Mouse (Mus musculus) midbrain, embryonic 12.5 days (tissue): ENCODE measurements around the gene Syne3. TPM values are rescaled to one million over a fixed set of nuclear protein-coding genes. Genes with fewer than 3 reads are reported as not detected.

Source experiments
- ATAC-seq: fragments of 200-750 bp; cut with Nextera tagmentation; 2 replicates; pipeline ENCODE4 v1.8.0; 2017; ENCODE audit warnings: low read depth, moderate TSS enrichment, moderate library complexity; ENCODE audit not compliant: low FRiP score
- H3K27ac ChIP-seq: fragments of 300-500 bp; sonication (generic); replicated peaks from 2 replicates; pipeline ENCODE4 v1.5.1; 2016; ENCODE audit warnings: mild to moderate bottlenecking
- H3K27me3 ChIP-seq: fragments of 300-500 bp; sonication (generic); 2 replicates; pipeline ENCODE4 v1.6.1; 2016; ENCODE audit warnings: mild to moderate bottlenecking
- H3K36me3 ChIP-seq: fragments of 300-500 bp; sonication (generic); 2 replicates; pipeline ENCODE4 v1.6.1; 2016
- H3K4me1 ChIP-seq: fragments of 300-500 bp; sonication (generic); 2 replicates; pipeline ENCODE4 v1.6.1; 2016
- H3K4me2 ChIP-seq: fragments of 300-500 bp; sonication (generic); replicated peaks from 2 replicates; pipeline ENCODE4 v1.6.1; 2016; ENCODE audit warnings: mild to moderate bottlenecking, moderate library complexity
- H3K4me3 ChIP-seq: fragments of 300-500 bp; sonication (generic); 2 replicates; pipeline ENCODE4 v1.5.1; 2016; ENCODE audit warnings: mild to moderate bottlenecking
- H3K9ac ChIP-seq: fragments of 300-500 bp; sonication (generic); replicated peaks from 2 replicates; pipeline ENCODE4 v1.6.1; 2016; ENCODE audit warnings: mild to moderate bottlenecking, moderate library complexity
- H3K9me3 ChIP-seq: fragments of 300-500 bp; sonication (generic); 2 replicates; pipeline ENCODE4 v1.6.1; 2016; ENCODE audit warnings: mild to moderate bottlenecking
- WGBS: fragments of 180-500 bp; shearing (Covaris S2); methylation state at CpG from one replicate; pipeline ENCODE4 v1.1.7; 2016; 5-methylcytosine and 5-hydroxymethylcytosine counted together
- polyA plus RNA-seq: library from polyadenylated mRNA; unstranded; fragments of >200 nt; fragmentation: Nextera tagmentation; extraction: Ambion mirVana; gene quantifications from 2 replicates; pipeline ENCODE4 v1.2.1, GENCODE M21; 2016

The Syne3 gene
- polyA plus RNA-seq, 1 experiment from 2014 or later: 0.18 TPM

DNA sequence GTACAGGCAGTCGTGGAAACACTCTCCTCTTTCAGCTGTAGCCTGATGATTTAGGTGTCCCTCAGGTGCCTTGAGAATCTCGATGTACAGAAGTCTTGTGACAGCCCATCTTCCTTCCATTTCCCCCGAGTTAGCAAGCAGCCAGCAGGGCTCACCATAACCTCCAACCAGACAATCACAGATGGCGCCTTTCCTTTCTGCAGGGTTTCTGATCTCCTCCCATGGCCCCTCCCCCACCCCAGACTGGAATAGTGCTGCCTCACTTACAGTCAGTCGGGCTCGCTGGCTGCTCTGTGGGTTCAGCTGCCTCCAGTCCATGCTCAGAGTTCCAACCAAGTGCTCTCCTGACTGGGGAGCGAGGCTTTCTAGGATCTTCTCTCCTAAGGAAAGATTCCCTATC is 12.5 kb upstream of the Syne3 start:
- peaks cover 6% of the 10 kb centered on the region for H3K36me3 ChIP-seq
- H3K27ac ChIP-seq: no peak overlapping the region
- 74% methylated on average over 7 of the region's 7 CpGs for WGBS
- no peak for ATAC-seq
- H3K9me3 ChIP-seq: peaks cover 15% of the 10 kb centered on the region
- 0 out of 2 replicates have a peak, but pooled peaks cover 5% of the 10 kb centered on the region for H3K4me1 ChIP-seq
- no peaks in the 10 kb centered on the region for H3K27me3 ChIP-seq
- no peak overlapping the region for H3K4me2 ChIP-seq
- H3K9ac ChIP-seq: no peak overlapping the region
- no peak overlapping the region for H3K4me3 ChIP-seq

DNA sequence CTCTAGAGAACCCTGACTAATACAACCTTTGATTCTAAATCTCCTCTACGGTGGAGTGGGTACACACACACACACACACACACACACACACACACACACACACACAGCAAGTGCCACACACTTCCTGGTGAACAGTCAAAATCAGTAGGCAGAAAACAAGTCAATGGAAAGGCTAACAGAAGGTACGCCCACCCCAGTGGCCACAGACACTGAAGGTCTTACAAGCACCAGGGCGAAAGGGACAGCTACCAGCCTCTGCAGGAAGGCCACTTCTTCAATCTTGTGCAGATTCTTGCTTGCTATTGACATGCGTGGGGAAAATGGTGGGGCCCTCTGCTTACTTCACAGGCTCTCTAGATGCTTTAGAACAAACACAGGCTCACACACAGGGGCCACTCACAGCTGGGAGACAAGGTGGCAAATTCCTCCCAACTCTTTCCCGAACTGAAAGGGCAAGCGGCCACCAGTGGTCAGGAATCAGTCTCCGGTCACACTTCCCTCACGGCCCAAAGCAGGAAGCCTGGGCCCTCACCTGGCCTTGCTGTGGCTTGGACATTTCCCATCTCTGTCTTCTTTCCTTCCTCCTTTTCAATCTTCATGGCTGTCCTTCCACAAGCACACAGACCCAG is 11.9 kb upstream of the Syne3 start:
- no peak overlapping the region for H3K27ac ChIP-seq
- 84% methylated on average over 8 of the region's 8 CpGs for WGBS
- ATAC-seq: no peak
- H3K4me3 ChIP-seq: no peak overlapping the region
- H3K9ac ChIP-seq: no peak overlapping the region
- H3K27me3 ChIP-seq: no peaks in the 10 kb centered on the region
- no peak overlapping the region for H3K4me2 ChIP-seq
- peaks cover 9% of the 10 kb centered on the region; the same call in 1 of the 2 replicates for H3K4me1 ChIP-seq
- H3K36me3 ChIP-seq: peaks cover 6% of the 10 kb centered on the region
- H3K9me3 ChIP-seq: peaks cover 15% of the 10 kb centered on the region

DNA sequence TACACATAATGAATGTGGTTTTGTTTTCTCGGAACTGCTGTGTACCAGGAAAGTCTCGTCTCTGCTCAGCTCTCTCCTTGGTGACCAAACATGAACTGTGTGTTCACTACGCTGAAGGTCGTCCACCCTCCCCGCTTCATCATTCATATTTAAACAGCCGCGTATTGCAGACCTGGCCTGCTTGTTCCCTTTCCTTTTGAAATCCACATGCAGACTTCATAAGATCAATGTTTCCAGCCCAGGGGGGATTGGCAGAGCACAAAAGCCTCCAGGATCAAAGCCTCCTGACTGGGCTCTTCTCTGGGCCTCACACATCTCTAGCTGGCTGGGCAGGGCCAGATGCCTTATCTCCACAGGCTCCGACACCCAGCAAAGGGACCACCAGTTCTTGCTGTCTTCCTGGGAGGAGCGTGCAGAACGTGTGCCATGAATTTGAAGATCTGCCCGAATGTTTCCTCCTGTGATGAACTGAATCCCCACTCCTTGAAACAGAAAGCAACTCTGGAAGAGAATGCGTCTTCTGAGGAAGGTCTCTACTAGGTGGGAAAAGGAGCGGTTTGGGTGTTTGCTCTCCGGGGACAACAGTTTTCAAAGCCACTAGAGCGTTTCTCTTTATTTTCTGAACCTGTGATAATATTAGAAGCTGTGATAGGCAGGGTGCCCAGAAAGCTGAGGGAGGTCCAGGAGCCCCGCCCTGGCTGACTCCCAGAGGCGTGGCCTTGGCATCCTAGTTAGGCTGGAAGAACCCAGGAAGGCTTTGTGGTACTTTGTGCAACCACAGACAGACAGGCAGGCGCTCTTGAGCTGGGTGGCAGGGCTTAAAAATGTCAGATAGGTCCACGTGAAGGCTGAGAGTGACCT is 10.0 kb upstream of the Syne3 start:
- no peak overlapping the region for H3K4me3 ChIP-seq
- no peak overlapping the region for H3K9ac ChIP-seq
- 58% methylated on average over 19 of the region's 19 CpGs for WGBS
- H3K4me2 ChIP-seq: no peak overlapping the region
- H3K36me3 ChIP-seq: peaks cover 6% of the 10 kb centered on the region
- no peaks in the 10 kb centered on the region for H3K27me3 ChIP-seq
- peaks cover 9% of the 10 kb centered on the region; the same call in 1 of the 2 replicates for H3K4me1 ChIP-seq
- no peak for ATAC-seq
- peaks cover 15% of the 10 kb centered on the region for H3K9me3 ChIP-seq
- H3K27ac ChIP-seq: peak overlapping the region; percentile 46; the same call in 1 of the 2 replicates

DNA sequence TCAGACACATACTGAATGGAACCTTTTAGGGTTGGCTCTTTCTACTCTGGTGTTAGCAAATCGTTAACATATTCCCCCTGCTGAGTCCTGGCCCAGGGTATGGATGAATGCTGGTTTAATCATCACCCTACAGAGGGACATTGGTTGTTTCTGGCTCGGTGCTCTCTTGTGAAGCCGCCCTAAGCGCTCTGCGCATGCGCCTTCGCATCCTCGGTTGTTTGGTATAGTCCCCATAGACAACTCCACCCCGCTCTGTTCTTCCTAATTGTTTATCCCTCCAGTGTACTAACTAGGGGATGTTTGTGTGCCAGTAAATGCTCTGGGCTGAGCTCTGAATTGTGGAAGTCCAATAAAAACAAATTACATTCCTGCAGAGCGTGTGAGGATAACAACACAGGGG is 7.0 kb upstream of the Syne3 start:
- Histone ChIP-seq H3K27me3 (peaks cover 19% of the 10 kb centered on the region; the same call in 1 of the 2 replicates), H3K4me3 (no peak overlapping the region), H3K9ac (no peak overlapping the region), H3K36me3 (no peaks in the 10 kb centered on the region), H3K4me1 (peaks cover 9% of the 10 kb centered on the region; the same call in 1 of the 2 replicates), H3K4me2 (no peak overlapping the region), H3K27ac (no peak overlapping the region), H3K9me3 (no peaks in the 10 kb centered on the region)
- WGBS: 79% methylated on average over 10 of the region's 10 CpGs
- ATAC-seq: no peak

DNA sequence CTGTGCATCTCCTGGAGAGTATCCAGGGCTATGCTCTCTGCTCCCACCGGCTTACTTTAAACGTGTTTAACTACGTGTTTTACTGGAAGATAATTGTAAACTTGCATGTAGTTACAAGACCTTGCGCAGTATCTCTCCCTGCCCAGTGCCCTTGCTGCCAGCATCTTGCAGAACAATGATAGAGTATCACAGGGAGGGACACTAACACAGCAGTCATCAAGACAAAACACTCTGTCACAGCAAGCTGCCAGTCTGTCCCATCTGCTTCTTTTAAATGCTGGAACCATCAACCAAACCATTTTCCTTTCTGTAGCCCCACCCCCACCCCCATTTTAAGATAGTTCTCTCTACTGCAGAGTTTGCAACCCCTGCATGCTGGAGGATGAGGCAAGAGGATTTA is 6.6 kb upstream of the Syne3 start:
- 72% methylated on average over 4 of the region's 4 CpGs for WGBS
- Histone ChIP-seq H3K4me2 (no peak overlapping the region), H3K4me1 (peaks cover 9% of the 10 kb centered on the region; the same call in 1 of the 2 replicates), H3K36me3 (no peaks in the 10 kb centered on the region), H3K27ac (no peak overlapping the region), H3K4me3 (no peak overlapping the region), H3K9me3 (no peaks in the 10 kb centered on the region), H3K9ac (no peak overlapping the region), H3K27me3 (peaks cover 23% of the 10 kb centered on the region)
- no peak for ATAC-seq

DNA sequence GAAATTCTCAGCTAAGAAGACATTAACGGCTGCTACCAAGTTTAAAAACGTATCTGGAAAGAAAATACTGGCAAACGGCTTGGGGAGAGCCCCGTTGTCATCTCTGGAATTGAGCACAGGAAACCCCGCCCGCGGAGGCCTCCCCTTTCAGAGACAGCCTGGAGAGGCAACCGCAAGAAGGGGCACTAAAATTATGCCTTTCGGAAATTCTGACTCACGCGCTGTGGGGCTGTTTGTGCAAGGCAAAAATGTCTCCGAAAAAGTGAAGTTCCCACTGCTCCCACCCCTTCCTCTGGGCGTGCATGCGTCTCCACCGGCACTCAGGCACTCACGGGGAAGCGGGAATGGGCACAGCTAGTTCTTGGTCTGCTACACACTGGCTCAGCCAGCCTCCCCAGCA is 3.5 kb upstream of the Syne3 start:
- Histone ChIP-seq H3K27ac (no peak overlapping the region), H3K27me3 (peaks cover 55% of the 10 kb centered on the region), H3K9ac (no peak overlapping the region), H3K9me3 (no peaks in the 10 kb centered on the region), H3K4me2 (no peak overlapping the region), H3K4me3 (no peak overlapping the region), H3K4me1 (peaks cover 22% of the 10 kb centered on the region), H3K36me3 (no peaks in the 10 kb centered on the region)
- no peak for ATAC-seq
- 54% methylated on average over 17 of the region's 17 CpGs for WGBS

DNA sequence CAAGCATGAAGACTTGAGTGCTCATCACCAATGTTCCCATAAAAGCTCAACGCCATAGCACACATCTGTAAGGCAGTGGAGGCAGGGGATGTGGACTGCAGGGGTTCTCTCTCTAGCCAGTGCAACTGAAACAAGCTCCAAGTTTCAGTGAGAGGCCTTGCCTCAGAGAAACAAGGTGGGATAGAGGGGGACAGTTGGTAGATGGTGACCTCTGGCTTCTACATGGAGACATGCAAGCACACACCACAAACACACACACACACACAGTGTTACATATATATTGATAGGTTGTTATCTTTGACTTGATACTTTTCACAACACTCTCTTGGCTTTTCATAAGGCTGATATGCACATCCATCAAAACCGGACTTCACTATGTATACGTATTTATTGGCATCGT is 2.7 kb upstream of the Syne3 start:
- no peak overlapping the region for H3K27ac ChIP-seq
- H3K4me1 ChIP-seq: peaks cover 22% of the 10 kb centered on the region
- no peaks in the 10 kb centered on the region for H3K36me3 ChIP-seq
- H3K27me3 ChIP-seq: peaks cover 62% of the 10 kb centered on the region
- WGBS: 90% methylated on average over 4 of the region's 4 CpGs
- H3K4me2 ChIP-seq: no peak overlapping the region
- no peak overlapping the region for H3K9ac ChIP-seq
- H3K9me3 ChIP-seq: no peaks in the 10 kb centered on the region
- no peak for ATAC-seq
- H3K4me3 ChIP-seq: no peak overlapping the region

DNA sequence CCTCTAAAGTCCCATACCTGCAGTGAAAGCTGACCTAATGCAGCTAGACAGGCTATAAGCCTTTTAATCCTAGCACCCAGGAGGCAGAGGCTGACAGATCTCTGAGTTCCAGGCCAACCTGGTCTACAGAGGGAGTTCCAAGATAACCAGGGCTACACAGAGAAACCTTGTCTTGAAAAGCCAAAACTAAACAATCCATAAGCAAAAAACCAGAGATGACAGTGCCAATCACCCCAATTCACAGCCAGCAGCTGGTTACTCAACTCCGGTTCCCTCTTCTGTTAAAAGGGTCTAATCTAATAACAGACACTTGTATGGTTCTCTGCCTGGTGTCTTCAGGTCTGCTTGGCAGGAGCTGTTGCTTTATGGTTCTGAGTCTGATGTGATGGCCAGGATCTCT is 2.0 kb upstream of the Syne3 start:
- H3K27ac ChIP-seq: no peak overlapping the region
- no peaks in the 10 kb centered on the region for H3K36me3 ChIP-seq
- H3K4me1 ChIP-seq: peaks cover 19% of the 10 kb centered on the region
- no peaks in the 10 kb centered on the region for H3K9me3 ChIP-seq
- peaks cover 68% of the 10 kb centered on the region for H3K27me3 ChIP-seq
- no peak for ATAC-seq
- no peak overlapping the region for H3K4me2 ChIP-seq
- no peak overlapping the region for H3K9ac ChIP-seq
- H3K4me3 ChIP-seq: no peak overlapping the region
- 90% methylated on average over 1 of the region's 1 CpGs for WGBS

DNA sequence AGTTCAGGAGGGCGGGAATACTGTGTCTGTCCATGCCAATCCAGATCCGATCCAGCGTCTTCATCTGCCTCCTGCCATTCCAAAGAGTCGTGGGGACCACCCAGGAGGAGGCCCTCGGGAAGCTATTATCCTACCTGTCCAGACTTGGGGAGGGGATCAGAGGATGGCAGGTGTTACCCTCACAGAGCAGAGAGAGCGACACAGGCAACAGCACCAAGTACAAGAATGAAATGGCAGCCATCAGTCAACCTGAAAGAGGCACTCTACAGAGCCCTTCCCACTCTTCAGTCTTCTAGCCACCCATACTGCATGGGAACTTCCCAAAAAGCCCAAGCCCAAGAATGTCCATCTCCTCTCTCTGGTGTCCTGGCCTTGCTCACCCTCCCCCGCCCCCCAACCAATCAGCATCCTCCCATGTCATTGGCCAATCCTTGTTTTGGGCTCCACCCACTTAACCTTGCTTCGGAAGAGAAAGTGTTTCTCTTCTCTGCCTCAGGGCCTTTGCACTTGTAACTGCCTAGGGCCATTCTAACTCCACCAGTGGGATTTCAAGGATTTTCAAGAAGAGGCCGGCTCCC is 693 bp upstream of the Syne3 start:
- H3K27ac ChIP-seq: no peak overlapping the region
- peak overlapping the region; percentile 97 for H3K4me2 ChIP-seq
- WGBS: 16% methylated on average over 9 of the region's 9 CpGs
- no peaks in the 10 kb centered on the region for H3K36me3 ChIP-seq
- H3K9me3 ChIP-seq: no peaks in the 10 kb centered on the region
- peak overlapping the region; percentile 55; the same call in 1 of the 2 replicates for H3K9ac ChIP-seq
- peaks cover 17% of the 10 kb centered on the region for H3K4me1 ChIP-seq
- peak; percentile 38 for ATAC-seq
- peak overlapping the region; percentile 58 for H3K4me3 ChIP-seq
- H3K27me3 ChIP-seq: peaks cover 73% of the 10 kb centered on the region

DNA sequence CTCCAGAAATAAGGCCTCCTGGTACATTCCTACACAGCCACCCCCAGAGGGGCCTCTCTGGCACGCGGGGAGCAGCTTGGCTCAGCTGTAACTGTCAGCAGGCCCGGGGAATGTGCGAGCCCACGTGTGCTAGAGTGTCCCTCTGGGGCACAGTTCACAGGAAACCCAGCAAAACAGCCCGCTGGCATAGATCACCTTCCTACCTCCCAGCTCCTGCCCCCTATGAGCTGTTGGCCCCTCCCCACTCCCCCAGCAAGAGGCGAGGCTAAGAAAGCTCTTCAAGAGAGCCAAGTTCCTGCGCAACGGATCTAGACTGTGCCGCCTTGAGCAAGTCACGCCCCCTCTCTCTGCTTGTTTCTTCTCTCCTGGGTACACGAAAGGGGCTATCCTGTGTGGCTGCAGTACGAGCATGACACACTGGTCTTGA is 844 bp downstream of the Syne3 start:
- Histone ChIP-seq H3K9me3 (no peaks in the 10 kb centered on the region), H3K36me3 (no peaks in the 10 kb centered on the region), H3K9ac (no peak overlapping the region), H3K4me2 (peak overlapping the region; percentile 97), H3K4me1 (peaks cover 17% of the 10 kb centered on the region), H3K4me3 (peak overlapping the region; percentile 58), H3K27ac (no peak overlapping the region), H3K27me3 (peaks cover 79% of the 10 kb centered on the region)
- ATAC-seq: no peak
- WGBS: 2% methylated on average over 13 of the region's 13 CpGs

DNA sequence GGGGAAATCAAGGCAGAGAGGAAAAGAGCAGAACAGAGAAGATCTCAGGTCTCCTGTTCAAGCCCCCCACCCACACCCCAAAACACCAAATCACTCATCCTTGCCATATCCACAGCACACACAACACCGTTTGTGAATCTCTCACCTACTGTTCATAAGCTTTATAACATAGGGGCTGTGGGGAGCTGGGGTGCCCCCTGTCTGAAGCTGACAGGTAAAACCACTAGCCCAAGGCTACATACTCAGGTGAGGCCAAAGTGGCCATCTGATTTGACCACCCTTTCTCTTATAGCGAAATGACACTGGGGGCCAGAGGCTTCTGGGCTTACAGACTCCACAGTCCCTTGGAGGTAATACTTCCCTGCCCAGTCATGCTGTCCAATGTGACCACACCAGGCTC is 1.5 kb downstream of the Syne3 start:
- Histone ChIP-seq H3K36me3 (no peaks in the 10 kb centered on the region), H3K9me3 (no peaks in the 10 kb centered on the region), H3K4me2 (no peak overlapping the region), H3K9ac (no peak overlapping the region), H3K27me3 (peaks cover 73% of the 10 kb centered on the region), H3K4me1 (peaks cover 21% of the 10 kb centered on the region), H3K4me3 (no peak overlapping the region), H3K27ac (no peak overlapping the region)
- 62% methylated on average over 2 of the region's 2 CpGs for WGBS
- no peak for ATAC-seq

DNA sequence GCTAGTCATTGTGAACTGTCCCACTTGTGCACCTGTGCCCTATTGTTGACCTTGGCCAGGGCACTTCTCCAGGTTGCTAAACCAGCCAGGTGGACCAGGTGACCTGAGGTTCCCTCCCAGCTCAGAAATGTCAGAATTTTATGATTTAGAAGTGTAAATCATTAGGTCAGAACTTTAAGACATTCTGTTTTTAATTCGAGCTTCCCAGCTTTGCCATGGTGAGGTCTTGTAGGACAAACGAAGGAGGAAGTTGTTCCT is 4.0 kb downstream of the Syne3 start:
- no peak overlapping the region for H3K27ac ChIP-seq
- no peak for ATAC-seq
- H3K4me1 ChIP-seq: peaks cover 21% of the 10 kb centered on the region
- no peak overlapping the region for H3K4me3 ChIP-seq
- WGBS: 85% methylated on average over 2 of the region's 2 CpGs
- H3K9me3 ChIP-seq: no peaks in the 10 kb centered on the region
- H3K27me3 ChIP-seq: peaks cover 51% of the 10 kb centered on the region
- H3K4me2 ChIP-seq: no peak overlapping the region
- H3K9ac ChIP-seq: no peak overlapping the region
- H3K36me3 ChIP-seq: no peaks in the 10 kb centered on the region
